Mouse (Mus musculus) MEL (cell line): ENCODE data around the gene Arl15. TPM values are rescaled to one million over a fixed set of nuclear protein-coding genes. Genes with fewer than 3 reads are reported as not detected.

Source experiments
- DNase-seq: peaks from one replicate; pipeline ENCODE4 v3.0.0; 2011; ENCODE audit warnings: low read depth, low spot score
- H3K27ac ChIP-seq: 2 replicates; pipeline ENCODE4 v1.5.1; 2012; ENCODE audit warnings: low read depth, mild to moderate bottlenecking, control low read depth, low read length, moderate library complexity; ENCODE audit not compliant: control insufficient read depth
- H3K27me3 ChIP-seq, 2 experiments: fragments of 150-350 bp in 1 of 2; sonication (generic) in 1 of 2; 2 replicates each; pipeline ENCODE4 v1.6.1; 2012; ENCODE audit warnings: low read length in 2 of 2, mild to moderate bottlenecking in 2 of 2, improper control_type of control experiment in 1 of 2, moderate library complexity in 1 of 2; ENCODE audit not compliant: insufficient read depth in 2 of 2, control insufficient read depth in 1 of 2
- H3K36me3 ChIP-seq, 2 experiments: 2 replicates each; pipeline ENCODE4 v1.6.1; 2012 to 2014; ENCODE audit warnings: low read length in 2 of 2, improper control_type of control experiment in 1 of 2, inconsistent platforms in 1 of 2, mild to moderate bottlenecking in 1 of 2; ENCODE audit not compliant: insufficient read depth in 2 of 2, control insufficient read depth in 1 of 2
- H3K4me1 ChIP-seq, 2 experiments: fragments of 150-350 bp in 1 of 2; sonication (generic) in 1 of 2; 2 replicates each; pipeline ENCODE4 v1.6.1; 2012; ENCODE audit warnings: low read length in 2 of 2, improper control_type of control experiment in 1 of 2, mild to moderate bottlenecking in 1 of 2; ENCODE audit not compliant: insufficient read depth in 2 of 2, control insufficient read depth in 1 of 2
- H3K4me3 ChIP-seq, 2 experiments: fragments of 150-350 bp in 1 of 2; sonication (generic) in 1 of 2; 2 replicates each; pipeline ENCODE4 v1.5.1; 2012; ENCODE audit warnings: low read depth in 2 of 2, low read length in 2 of 2, mild to moderate bottlenecking in 2 of 2, moderate library complexity in 2 of 2, control low read depth in 1 of 2, improper control_type of control experiment in 1 of 2; ENCODE audit not compliant: control insufficient read depth in 1 of 2, insufficient read depth in 1 of 2
- H3K79me2 ChIP-seq: 2 replicates; pipeline ENCODE4 v1.6.1; 2012; ENCODE audit warnings: mild to moderate bottlenecking, low read length, moderate library complexity; ENCODE audit not compliant: control insufficient read depth, poor library complexity, insufficient read depth
- H3K9ac ChIP-seq: 2 replicates; pipeline ENCODE4 v1.6.1; 2012; ENCODE audit warnings: low read depth, mild to moderate bottlenecking, control low read depth, low read length, moderate library complexity; ENCODE audit not compliant: control insufficient read depth, poor library complexity, severe bottlenecking
- H3K9me3 ChIP-seq: fragments of 150-350 bp; sonication (generic); replicated peaks from 2 replicates; pipeline ENCODE4 v1.6.1; 2012; ENCODE audit warnings: mild to moderate bottlenecking, low read length, improper control_type of control experiment, moderate library complexity; ENCODE audit not compliant: insufficient read depth
- BHLHE40 ChIP-seq: IDR thresholded peaks from 2 replicates; pipeline ENCODE4 v1.6.1; 2012; ENCODE audit warnings: low read depth, mild to moderate bottlenecking, inconsistent platforms, low read length, improper control_type of control experiment, borderline replicate concordance
- CHD1 ChIP-seq: IDR thresholded peaks from 2 replicates; pipeline ENCODE4 v1.6.1; 2012; ENCODE audit warnings: low read depth, mild to moderate bottlenecking, inconsistent platforms, low read length, improper control_type of control experiment
- CHD2 ChIP-seq: IDR thresholded peaks from 2 replicates; pipeline ENCODE4 v1.6.1; 2011; ENCODE audit warnings: low read length, improper control_type of control experiment
- CTCF ChIP-seq, 3 experiments: IDR thresholded peaks in 2 of 3; conservative IDR thresholded peaks in 1 of 3; 2 replicates each; pipeline ENCODE4 v1.5.1; 2011 to 2012; ENCODE audit warnings: low read length in 3 of 3, low read depth in 2 of 3, mild to moderate bottlenecking in 2 of 3, improper control_type of control experiment in 1 of 3, inconsistent platforms in 1 of 3, mixed read lengths in 1 of 3, moderate library complexity in 1 of 3; ENCODE audit not compliant: control insufficient read depth in 1 of 3, insufficient read depth in 1 of 3, poor library complexity in 1 of 3, severe bottlenecking in 1 of 3
- E2F4 ChIP-seq: IDR thresholded peaks from 2 replicates; pipeline ENCODE4 v1.6.1; 2011; ENCODE audit warnings: low read depth, low read length, improper control_type of control experiment, borderline replicate concordance
- ELF1 ChIP-seq: IDR thresholded peaks from 2 replicates; pipeline ENCODE4 v1.6.1; 2014; ENCODE audit warnings: low read depth, mild to moderate bottlenecking, inconsistent platforms, low read length, improper control_type of control experiment, moderate library complexity
- EP300 ChIP-seq, 2 experiments: IDR thresholded peaks; 2 replicates each; pipeline ENCODE4 v1.6.1; 2011; ENCODE audit warnings: improper control_type of control experiment in 2 of 2, low read length in 2 of 2, low read depth in 1 of 2, mild to moderate bottlenecking in 1 of 2
- GATA1 ChIP-seq: IDR thresholded peaks from 2 replicates; pipeline ENCODE4 v1.6.1; 2011; ENCODE audit warnings: low read depth, low read length, improper control_type of control experiment
- JUND ChIP-seq: IDR thresholded peaks from 2 replicates; pipeline ENCODE4 v1.6.1; 2011; ENCODE audit warnings: low read depth, mild to moderate bottlenecking, improper control_type of control experiment, low read length
- KAT2A ChIP-seq: conservative IDR thresholded peaks from 2 replicates; pipeline ENCODE4 v1.6.1; 2012; ENCODE audit warnings: low read depth, low read length, improper control_type of control experiment, inconsistent platforms
- MAX ChIP-seq: IDR thresholded peaks from 2 replicates; pipeline ENCODE4 v1.6.1; 2011; ENCODE audit warnings: low read length, improper control_type of control experiment
- MAZ ChIP-seq: IDR thresholded peaks from 2 replicates; pipeline ENCODE4 v1.6.1; 2012; ENCODE audit warnings: low read depth, mild to moderate bottlenecking, inconsistent platforms, low read length, improper control_type of control experiment
- MXI1 ChIP-seq: IDR thresholded peaks from 2 replicates; pipeline ENCODE4 v1.6.1; 2011; ENCODE audit warnings: mild to moderate bottlenecking, low read depth, low read length, improper control_type of control experiment
- MYC ChIP-seq: IDR thresholded peaks from 2 replicates; pipeline ENCODE4 v1.6.1; 2011; ENCODE audit warnings: low read depth, mild to moderate bottlenecking, low read length, improper control_type of control experiment, moderate library complexity
- NELFE ChIP-seq: IDR thresholded peaks from 2 replicates; pipeline ENCODE4 v1.6.1; 2011; ENCODE audit warnings: low read depth, low read length, improper control_type of control experiment
- NRF1 ChIP-seq: IDR thresholded peaks from 2 replicates; pipeline ENCODE4 v1.6.1; 2014; ENCODE audit warnings: low read depth, mild to moderate bottlenecking, inconsistent platforms, low read length, improper control_type of control experiment, moderate library complexity; ENCODE audit not compliant: poor library complexity, insufficient read depth, severe bottlenecking
- POLR2A ChIP-seq, 2 experiments: IDR thresholded peaks; 2 replicates each; pipeline ENCODE4 v1.6.1; 2011 to 2012; ENCODE audit warnings: low read length in 2 of 2, mild to moderate bottlenecking in 2 of 2, control low read depth in 1 of 2, improper control_type of control experiment in 1 of 2, low read depth in 1 of 2, moderate library complexity in 1 of 2; ENCODE audit not compliant: control insufficient read depth in 1 of 2, insufficient read depth in 1 of 2, poor library complexity in 1 of 2
- POLR2AphosphoS2 ChIP-seq: IDR thresholded peaks from 2 replicates; pipeline ENCODE4 v1.6.1; 2011; ENCODE audit warnings: low read length, improper control_type of control experiment
- POLR2AphosphoS5 ChIP-seq: IDR thresholded peaks from 2 replicates; pipeline ENCODE4 v1.6.1; 2012; ENCODE audit warnings: low read depth, borderline replicate concordance, mild to moderate bottlenecking, inconsistent platforms, low read length, moderate library complexity, mixed read lengths
- RAD21 ChIP-seq: IDR thresholded peaks from 2 replicates; pipeline ENCODE4 v1.6.1; 2011; ENCODE audit warnings: mild to moderate bottlenecking, low read depth, low read length, improper control_type of control experiment
- RCOR1 ChIP-seq: IDR thresholded peaks from 2 replicates; pipeline ENCODE4 v1.6.1; 2012; ENCODE audit warnings: low read depth, mild to moderate bottlenecking, inconsistent platforms, low read length, improper control_type of control experiment
- TAL1 ChIP-seq: IDR thresholded peaks from 2 replicates; pipeline ENCODE4 v1.6.1; 2012; ENCODE audit warnings: mild to moderate bottlenecking, inconsistent platforms, low read length, moderate library complexity, mixed read lengths
- TBP ChIP-seq: IDR thresholded peaks from 2 replicates; pipeline ENCODE4 v1.8.0; 2011; ENCODE audit warnings: low read depth, low read length, improper control_type of control experiment
- TCF12 ChIP-seq: IDR thresholded peaks from 2 replicates; pipeline ENCODE4 v1.6.1; 2014; ENCODE audit warnings: low read depth, mild to moderate bottlenecking, inconsistent platforms, low read length, improper control_type of control experiment, moderate library complexity
- USF2 ChIP-seq, 2 experiments: IDR thresholded peaks; 2 replicates each; pipeline ENCODE4 v1.6.1; 2011 to 2012; ENCODE audit warnings: improper control_type of control experiment in 2 of 2, low read length in 2 of 2, borderline replicate concordance in 1 of 2, inconsistent platforms in 1 of 2, low read depth in 1 of 2, mild to moderate bottlenecking in 1 of 2; ENCODE audit not compliant: insufficient read depth in 1 of 2
- ZC3H11A ChIP-seq: IDR thresholded peaks from 2 replicates; pipeline ENCODE4 v1.6.1; 2012; ENCODE audit warnings: low read depth, mild to moderate bottlenecking, inconsistent platforms, low read length, improper control_type of control experiment
- ZKSCAN1 ChIP-seq: IDR thresholded peaks from 2 replicates; pipeline ENCODE4 v1.6.1; 2012; ENCODE audit warnings: low read depth, mild to moderate bottlenecking, inconsistent platforms, low read length, improper control_type of control experiment, moderate library complexity
- ZMIZ1 ChIP-seq: IDR thresholded peaks from 2 replicates; pipeline ENCODE4 v1.6.1; 2012; ENCODE audit warnings: low read depth, mild to moderate bottlenecking, inconsistent platforms, low read length, improper control_type of control experiment, moderate library complexity
- ZNF384 ChIP-seq: IDR thresholded peaks from 2 replicates; pipeline ENCODE4 v1.6.1; 2012; ENCODE audit warnings: low read depth, mild to moderate bottlenecking, inconsistent platforms, low read length, improper control_type of control experiment
- polyA plus RNA-seq, 2 experiments: library from polyadenylated mRNA; stranded (reverse) in 1 of 2; unstranded in 1 of 2; fragments of >175 nt in 1 of 2; fragments of >200 nt in 1 of 2; gene quantifications; 2 replicates each; pipeline versions ENCODE4 v1.2.1 to v1.2.4; 2012; ENCODE audit warnings: low replicate concordance in 2 of 2, low read depth in 1 of 2; ENCODE audit not compliant: insufficient read length in 2 of 2, insufficient read depth in 1 of 2, missing spikeins in 1 of 2
- total RNA-seq: library from RNA; depleted of rRNA; stranded (reverse); fragments of 300-350 nt; gene quantifications from 2 replicates; pipeline ENCODE4 v1.2.3, GENCODE M21; 2012

Arl15 gene
- total and polyA plus RNA-seq, 3 experiments = 3.6 to 5.8 TPM; not detected in 1

DNA sequence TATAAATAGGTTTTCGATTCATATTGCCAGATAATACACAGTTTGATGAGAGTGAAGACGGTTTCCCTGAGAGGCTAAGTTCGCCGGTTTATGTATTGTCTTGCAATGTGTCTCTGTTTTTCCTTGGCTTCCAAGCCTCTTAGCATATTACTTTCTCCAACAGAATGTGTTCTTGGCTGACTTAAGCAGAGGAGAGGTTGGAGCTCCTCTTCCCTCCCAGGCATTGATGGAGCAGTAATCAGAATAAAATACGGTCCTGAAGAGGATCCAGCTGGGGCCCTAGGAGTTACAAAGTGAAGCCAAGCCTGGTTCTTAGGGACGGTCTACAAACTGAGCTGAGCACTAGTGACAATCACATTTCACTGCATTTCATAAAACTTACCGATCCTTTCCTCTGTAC is 232.4 kb downstream of the Arl15 start:
- H3K9ac ChIP-seq = no peak overlapping the region
- H3K4me3 ChIP-seq = no peak overlapping the region
- TF ChIP-seq JUND (no peak), TAL1 (no peak), ZC3H11A (no peak), POLR2AphosphoS2 (no peak), EP300 (IDR thresholded peaks at IDR 0.05; ENCODE audit: low read depth in 1 of 2, low read length in 2 of 2) (no peak), TCF12 (no peak), BHLHE40 (no peak), MYC (no peak), CTCF (IDR thresholded peaks at IDR 0.05 in 2 of 3, conservative IDR thresholded peaks at IDR 0.05 in 1 of 3; ENCODE audit: control insufficient read depth in 1 of 3, insufficient read depth in 1 of 3, low read depth in 2 of 3, low read length in 3 of 3, poor library complexity in 1 of 3, severe bottlenecking in 1 of 3) (no peak), RCOR1 (no peak), MAX (no peak), NRF1 (no peak), TBP (no peak), NELFE (no peak), POLR2A (IDR thresholded peaks at IDR 0.05; ENCODE audit: control insufficient read depth in 1 of 2, insufficient read depth in 1 of 2, low read depth in 1 of 2, low read length in 2 of 2, poor library complexity in 1 of 2) (no peak), KAT2A (no peak), CHD2 (no peak), ELF1 (no peak)
- TF ChIP-seq, all 39 proteins: peak for 0
- H3K79me2 ChIP-seq = no peaks in the 10 kb centered on the region
- H3K36me3 ChIP-seq = no peaks in the 10 kb centered on the region
- no peaks in the 10 kb centered on the region for H3K4me1 ChIP-seq
- no peak overlapping the region for H3K27ac ChIP-seq
- no peaks in the 10 kb centered on the region for H3K9me3 ChIP-seq
- DNase-seq = no peak
- H3K27me3 ChIP-seq = no peaks in the 10 kb centered on the region

- Histone ChIP-seq H3K36me3 (no peaks in the 10 kb centered on the region), H3K4me1 (no peaks in the 10 kb centered on the region)
Observed at GRCm38 (mm10) chr13:114048071-114048470, 253.8 kb downstream of the Arl15 start.

More at GRCm38 (mm10) chr13:114048071-114048470, 253.8 kb downstream of the Arl15 start:
- Histone ChIP-seq H3K27me3 (no peaks in the 10 kb centered on the region), H3K9me3 (no peaks in the 10 kb centered on the region), H3K79me2 (no peaks in the 10 kb centered on the region), H3K27ac (no peak overlapping the region), H3K9ac (no peak overlapping the region), H3K4me3 (no peak overlapping the region)
- TF ChIP-seq RAD21 (no peak), POLR2AphosphoS5 (no peak), CHD2 (no peak), MAX (no peak), NELFE (no peak), ZNF384 (no peak), GATA1 (no peak), MAZ (no peak), ZMIZ1 (no peak), KAT2A (no peak), USF2 (IDR thresholded peaks at IDR 0.05; ENCODE audit: borderline replicate concordance in 1 of 2, insufficient read depth in 1 of 2, low read depth in 1 of 2, low read length in 2 of 2) (no peak), CHD1 (no peak), ZKSCAN1 (no peak), E2F4 (no peak), MXI1 (no peak)
- DNase-seq = no peak
